Mouse (Mus musculus): ENCODE data around the gene Cyp4x1. TPM values are rescaled to one million over a fixed set of nuclear protein-coding genes. Genes with fewer than 3 reads are reported as not detected.
"Not testable (repeated sequence)": the region's sequence is repeated elsewhere in the genome, so short reads cannot be mapped to it uniquely, and the experiment has no call there.

The Cyp4x1 gene
- polyA plus RNA-seq (2012; ENCODE audit: insufficient read depth, insufficient read length, low replicate concordance, missing spikeins): not detected in 2 replicates

- Histone ChIP-seq H3K4me1 (ENCODE audit: control insufficient read depth, insufficient read depth, low read length) (no peaks in the 10 kb centered on the region), H3K4me3 (ENCODE audit: insufficient read depth, low read depth, low read length) (peak within 1 kb of the TSS; percentile 60), H3K27ac (ENCODE audit: insufficient read depth, low read depth, low read length) (peak within 1 kb of the TSS; percentile 71)
- under 1% methylated on average over 29 of the region's 29 CpGs for WGBS
- TF ChIP-seq CTCF (IDR thresholded peaks at IDR 0.05; ENCODE audit: insufficient read depth, low read depth, low read length) (no peak), POLR2A (IDR thresholded peaks at IDR 0.05; ENCODE audit: insufficient read depth, low read depth, low read length) (peak; percentile 54; the same call in 1 of the 2 replicates)
Measured at GRCm38 (mm10) chr4:115133621-115134295, at the start of gene Cyp4x1. Gene Cyp4x1, minus strand, starts transcription at chr4:115134281.

- H3K4me3 ChIP-seq (ENCODE audit: insufficient read depth, low read depth, low read length); H3K4me1 ChIP-seq (ENCODE audit: control insufficient read depth, insufficient read depth, low read length); H3K27ac ChIP-seq (ENCODE audit: insufficient read depth, low read depth, low read length): not testable (repeated sequence)
Measured at GRCm38 (mm10) chr4:115176201-115176600, 42.1 kb upstream of the Cyp4x1 start.

GRCm38 (mm10) chr4:115174694-115175353 lies 40.7 kb upstream of the Cyp4x1 start:
- no peak for TF ChIP-seq CTCF (IDR thresholded peaks at IDR 0.05; ENCODE audit: insufficient read depth, low read depth, low read length)
- no peak for TF ChIP-seq POLR2A (IDR thresholded peaks at IDR 0.05; ENCODE audit: insufficient read depth, low read depth, low read length)
- Histone ChIP-seq H3K4me1 (ENCODE audit: control insufficient read depth, insufficient read depth, low read length) (no peaks in the 10 kb centered on the region), H3K4me3 (ENCODE audit: insufficient read depth, low read depth, low read length) (no peak overlapping the region), H3K27ac (ENCODE audit: insufficient read depth, low read depth, low read length) (no peak overlapping the region)
- 72% methylated on average over 1 of the region's 1 CpGs for WGBS

- 84% methylated on average over 3 of the region's 3 CpGs for WGBS
- H3K27ac ChIP-seq (ENCODE audit: insufficient read depth, low read depth, low read length); H3K4me1 ChIP-seq (ENCODE audit: control insufficient read depth, insufficient read depth, low read length); H3K4me3 ChIP-seq (ENCODE audit: insufficient read depth, low read depth, low read length): not testable (repeated sequence)
Measured at GRCm38 (mm10) chr4:115158963-115159362, 24.9 kb upstream of the Cyp4x1 start.

- WGBS: 92% methylated on average over 2 of the region's 2 CpGs
- Histone ChIP-seq H3K4me1 (ENCODE audit: control insufficient read depth, insufficient read depth, low read length) (no peaks in the 10 kb centered on the region), H3K27ac (ENCODE audit: insufficient read depth, low read depth, low read length) (no peak overlapping the region), H3K4me3 (ENCODE audit: insufficient read depth, low read depth, low read length) (no peak overlapping the region)
- no peak for TF ChIP-seq CTCF (IDR thresholded peaks at IDR 0.05; ENCODE audit: insufficient read depth, low read depth, low read length)
- TF ChIP-seq POLR2A (IDR thresholded peaks at IDR 0.05; ENCODE audit: insufficient read depth, low read depth, low read length): no peak
Measured at GRCm38 (mm10) chr4:115154723-115155122, 20.6 kb upstream of the Cyp4x1 start.

- WGBS: 7% methylated on average over 7 of the region's 7 CpGs
- Histone ChIP-seq H3K4me1 (ENCODE audit: control insufficient read depth, insufficient read depth, low read length) (no peaks in the 10 kb centered on the region), H3K27ac (ENCODE audit: insufficient read depth, low read depth, low read length) (peak overlapping the region; percentile 29; the same call in 1 of the 2 replicates)
Measured at GRCm38 (mm10) chr4:115134296-115134630, 182 bp upstream of the Cyp4x1 start.

GRCm38 (mm10) chr4:115133085-115133484 lies 996 bp downstream of the Cyp4x1 start:
- TF ChIP-seq POLR2A (IDR thresholded peaks at IDR 0.05; ENCODE audit: insufficient read depth, low read depth, low read length) (no peak), CTCF (IDR thresholded peaks at IDR 0.05; ENCODE audit: insufficient read depth, low read depth, low read length) (no peak)
- no peak overlapping the region for H3K27ac ChIP-seq (ENCODE audit: insufficient read depth, low read depth, low read length)
- WGBS: 8% methylated on average over 5 of the region's 5 CpGs
- no peak overlapping the region for H3K4me3 ChIP-seq (ENCODE audit: insufficient read depth, low read depth, low read length)
- no peaks in the 10 kb centered on the region for H3K4me1 ChIP-seq (ENCODE audit: control insufficient read depth, insufficient read depth, low read length)

More at GRCm38 (mm10) chr4:115134296-115134630, 182 bp upstream of the Cyp4x1 start:
- TF ChIP-seq CTCF (IDR thresholded peaks at IDR 0.05; ENCODE audit: insufficient read depth, low read depth, low read length) (no peak), POLR2A (IDR thresholded peaks at IDR 0.05; ENCODE audit: insufficient read depth, low read depth, low read length) (no peak)
- H3K4me3 ChIP-seq (ENCODE audit: insufficient read depth, low read depth, low read length): peak overlapping the region; percentile 60

- H3K27ac ChIP-seq (ENCODE audit: insufficient read depth, low read depth, low read length): no peak overlapping the region
- TF ChIP-seq POLR2A (IDR thresholded peaks at IDR 0.05; ENCODE audit: insufficient read depth, low read depth, low read length) (no peak), CTCF (IDR thresholded peaks at IDR 0.05; ENCODE audit: insufficient read depth, low read depth, low read length) (no peak)
- no peaks in the 10 kb centered on the region for H3K4me1 ChIP-seq (ENCODE audit: control insufficient read depth, insufficient read depth, low read length)
- H3K4me3 ChIP-seq (ENCODE audit: insufficient read depth, low read depth, low read length): no peak overlapping the region
Measured at GRCm38 (mm10) chr4:115124713-115125112, 9.4 kb downstream of the Cyp4x1 start.

- no peak for TF ChIP-seq CTCF (IDR thresholded peaks at IDR 0.05; ENCODE audit: insufficient read depth, low read depth, low read length)
- no peak for TF ChIP-seq POLR2A (IDR thresholded peaks at IDR 0.05; ENCODE audit: insufficient read depth, low read depth, low read length)
- no peak overlapping the region for H3K4me3 ChIP-seq (ENCODE audit: insufficient read depth, low read depth, low read length)
- WGBS: 65% methylated on average over 2 of the region's 2 CpGs
Measured at GRCm38 (mm10) chr4:115123507-115123906, 10.6 kb downstream of the Cyp4x1 start.

More at GRCm38 (mm10) chr4:115123507-115123906, 10.6 kb downstream of the Cyp4x1 start:
- H3K27ac ChIP-seq (ENCODE audit: insufficient read depth, low read depth, low read length): no peak overlapping the region
- H3K4me1 ChIP-seq (ENCODE audit: control insufficient read depth, insufficient read depth, low read length): no peaks in the 10 kb centered on the region

All from olfactory bulb, adult 2 months (tissue).